Mouse (Mus musculus): Measurements from ENCODE around the gene Ppan.

The Ppan gene

GRCm38 (mm10) chr9:20887704-20888385, at the start of gene Ppan:
Ppan (plus strand) TSS chr9:20888175.
- DNase-seq (ENCODE audit: low spot score) = peak; percentile 95

- DNase-seq (ENCODE audit: low spot score) = no peak
These were observed 49.0 kb upstream of the Ppan start for GRCm38 (mm10) chr9:20838931-20839330.

GRCm38 (mm10) chr9:20842211-20842610, 45.8 kb upstream of the Ppan start:
- no peak for DNase-seq (ENCODE audit: low spot score)

- peak; percentile 78 for DNase-seq (ENCODE audit: low spot score)
These were observed 45.3 kb upstream of the Ppan start for GRCm38 (mm10) chr9:20842670-20843069.

- no peak for DNase-seq (ENCODE audit: low spot score)
These were observed 37.8 kb upstream of the Ppan start for GRCm38 (mm10) chr9:20850179-20850578.

GRCm38 (mm10) chr9:20857131-20857530, 30.8 kb upstream of the Ppan start:
- peak; percentile 63 for DNase-seq (ENCODE audit: low spot score)

GRCm38 (mm10) chr9:20859926-20860325, 28.0 kb upstream of the Ppan start:
- no peak for DNase-seq (ENCODE audit: low spot score)

- DNase-seq (ENCODE audit: low spot score) = peak; percentile 73
These were observed 26.2 kb upstream of the Ppan start for GRCm38 (mm10) chr9:20861821-20862220.

- no peak for DNase-seq (ENCODE audit: low spot score)
These were observed 25.8 kb upstream of the Ppan start for GRCm38 (mm10) chr9:20862225-20862624.

- DNase-seq (ENCODE audit: low spot score) = no peak
These were observed 21.1 kb upstream of the Ppan start for GRCm38 (mm10) chr9:20866879-20867278.

- no peak for DNase-seq (ENCODE audit: low spot score)
These were observed 19.4 kb upstream of the Ppan start, which contains the start of gene A230050P20Rik for GRCm38 (mm10) chr9:20868448-20869001. A230050P20Rik (plus strand) TSS chr9:20868642.

GRCm38 (mm10) chr9:20869246-20869645, 18.7 kb upstream of the Ppan start:
- no peak for DNase-seq (ENCODE audit: low spot score)

GRCm38 (mm10) chr9:20870211-20871173, 17.5 kb upstream of the Ppan start:
- DNase-seq (ENCODE audit: low spot score) = no peak

GRCm38 (mm10) chr9:20872991-20873390, 15.0 kb upstream of the Ppan start:
- DNase-seq (ENCODE audit: low spot score) = no peak

GRCm38 (mm10) chr9:20873521-20873920, 14.5 kb upstream of the Ppan start:
- DNase-seq (ENCODE audit: low spot score) = no peak

GRCm38 (mm10) chr9:20875021-20875790, 12.8 kb upstream of the Ppan start:
- no peak for DNase-seq (ENCODE audit: low spot score)

GRCm38 (mm10) chr9:20876318-20877117, 11.5 kb upstream of the Ppan start:
- DNase-seq (ENCODE audit: low spot score) = no peak

GRCm38 (mm10) chr9:20877118-20878040, 10.6 kb upstream of the Ppan start:
- DNase-seq (ENCODE audit: low spot score) = no peak

- DNase-seq (ENCODE audit: low spot score) = peak; percentile 100
These were observed 9.8 kb upstream of the Ppan start for GRCm38 (mm10) chr9:20878041-20878709.

Data from retina, embryonic 14.5 days (tissue).